Mouse (Mus musculus) embryo, embryonic 10.5 days (tissue): ENCODE measurements at regions not wholly inside any gene's neighbourhood (a gene's known extent, or its start where the extent isn't known, plus 50 kb on each side); places are given as distances from the start of the nearest gene placed in this dataset.
"Not testable (repeated sequence)": the region's sequence is repeated elsewhere in the genome, so short reads cannot be mapped to it uniquely, and the experiment has no call there.

ENCODE experiments used
- DNase-seq: peaks from one replicate; pipeline ENCODE4 v3.0.0-alpha.2; 2015; ENCODE audit warnings: low spot score

DNA sequence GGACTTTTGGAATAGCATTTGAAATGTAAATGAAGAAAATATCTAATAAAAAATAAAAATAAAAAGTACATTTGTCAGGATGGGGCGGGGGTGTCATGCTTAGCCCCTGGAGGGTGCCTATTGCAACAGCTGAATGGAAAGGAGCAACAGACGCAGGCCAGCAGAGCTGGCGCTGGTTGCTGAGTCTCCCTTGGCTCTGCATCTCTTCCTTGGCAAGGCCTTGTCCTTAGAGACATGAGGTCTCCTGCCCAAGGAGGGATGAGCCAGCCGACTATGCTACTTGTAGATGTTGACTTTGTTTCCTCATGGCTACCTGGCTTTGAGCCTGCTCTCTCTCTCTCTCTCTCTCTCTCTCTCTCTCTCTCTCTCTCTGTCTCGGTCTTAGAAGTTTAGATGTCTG, 166.4 kb downstream of the Opa1 start:
- no peak for DNase-seq

DNA sequence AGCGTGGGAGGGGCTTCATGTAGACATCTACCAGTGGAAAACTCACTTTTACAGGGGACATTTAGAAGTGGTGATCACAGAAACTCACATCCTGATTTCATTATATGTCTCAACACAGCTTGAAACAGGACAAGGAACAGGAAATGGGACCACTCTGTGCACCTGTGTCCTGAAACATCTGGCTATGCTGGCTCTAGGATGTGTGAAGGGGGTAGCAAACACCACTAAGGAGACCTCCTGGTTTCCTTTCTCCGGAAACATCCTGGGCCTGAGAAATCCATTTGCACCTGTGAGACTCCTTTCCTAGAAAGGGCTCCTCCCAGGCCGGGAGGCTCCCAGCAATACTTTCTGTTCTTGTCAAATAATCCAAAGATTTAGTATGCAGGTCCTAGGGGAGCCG, 167.1 kb downstream of the Opa1 start:
- no peak for DNase-seq

DNA sequence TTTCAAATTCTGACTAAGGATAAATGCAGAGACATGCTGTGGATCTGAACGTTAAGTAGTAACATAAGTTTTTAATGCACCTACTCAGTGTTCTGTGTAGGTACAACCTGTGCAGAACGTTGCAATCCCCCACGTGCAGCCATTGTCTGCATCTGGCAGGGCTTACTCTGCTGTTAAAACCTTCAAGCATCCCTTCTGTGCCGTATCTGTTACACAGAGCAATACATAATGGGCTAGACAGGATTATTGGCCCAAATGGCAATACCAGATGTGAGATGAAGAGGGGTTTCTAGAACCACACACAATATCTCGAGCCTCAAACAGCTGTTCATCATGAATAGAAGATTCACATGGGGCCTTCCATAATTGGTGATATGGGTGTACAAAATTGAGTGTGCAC, 170.0 kb downstream of the Opa1 start:
- DNase-seq, result no peak

DNA sequence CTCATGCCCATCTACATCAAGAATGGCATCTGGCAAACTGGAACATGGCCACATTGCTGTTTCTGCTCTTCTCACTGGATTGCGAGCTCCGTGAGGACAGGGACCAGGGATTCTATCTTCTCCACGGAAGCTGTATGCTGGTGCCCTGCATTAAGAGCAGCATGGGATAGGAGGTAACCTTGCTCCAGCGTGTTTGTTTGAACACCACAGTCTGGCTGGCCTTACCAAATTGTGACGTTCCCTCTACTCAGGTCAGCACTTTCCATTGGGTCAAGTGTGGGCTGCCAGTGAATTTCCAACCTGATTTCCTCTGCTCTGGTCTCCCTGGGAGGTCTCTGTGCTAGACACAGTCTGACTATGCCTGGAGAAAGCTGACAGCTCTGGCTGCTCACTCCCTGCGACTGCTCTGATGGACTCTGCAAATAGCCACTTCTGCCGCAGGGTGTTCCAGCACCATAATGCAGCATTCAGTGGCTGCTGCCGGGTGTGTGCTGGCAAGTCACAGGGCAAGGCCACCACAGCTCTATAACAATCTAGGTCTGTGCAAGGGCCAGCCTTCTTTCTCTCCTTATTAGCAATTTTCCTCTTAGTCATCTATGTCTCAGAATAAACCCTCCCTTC, 175.6 kb downstream of the Opa1 start:
- DNase-seq, result no peak

DNA sequence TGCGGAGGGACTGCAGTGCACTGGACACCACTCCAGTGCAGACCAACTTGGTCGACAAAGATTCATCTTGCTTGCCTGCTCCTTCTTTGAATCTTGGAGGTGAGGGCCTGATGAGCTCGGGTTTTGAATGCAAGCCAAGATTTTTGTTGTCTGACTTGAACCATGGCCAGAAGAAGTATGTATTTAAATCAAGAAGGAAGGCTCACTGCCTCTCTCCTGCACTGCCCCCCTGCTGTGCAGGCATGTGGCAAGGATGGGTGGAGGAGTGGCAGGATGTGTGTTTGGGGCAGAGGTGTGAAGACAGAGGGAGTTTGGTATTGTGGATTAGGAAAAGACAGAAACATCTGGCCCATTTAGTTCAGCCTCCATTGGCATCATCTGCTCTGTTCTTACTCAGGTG, 179.1 kb downstream of the Opa1 start:
- no peak for DNase-seq

DNA sequence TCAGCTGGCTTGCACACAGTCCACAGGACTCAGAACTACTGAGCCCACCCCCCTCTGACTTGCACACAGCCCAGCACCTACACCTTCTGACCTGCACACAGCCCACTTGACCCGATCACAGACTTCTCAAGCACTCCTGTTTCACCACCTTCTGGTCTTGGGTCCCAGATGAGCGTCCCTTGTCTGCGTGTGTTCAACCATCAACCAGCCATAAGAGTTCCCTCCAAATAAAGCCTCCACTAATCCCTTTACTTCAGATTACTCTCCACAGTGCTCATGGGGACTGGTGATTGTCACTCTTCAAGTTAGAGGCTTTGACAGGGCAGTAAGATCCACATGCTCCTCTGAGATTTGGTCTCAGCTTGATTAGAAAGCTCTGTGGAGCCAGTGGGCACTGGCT, 180.3 kb downstream of the Opa1 start:
- no peak for DNase-seq

DNA sequence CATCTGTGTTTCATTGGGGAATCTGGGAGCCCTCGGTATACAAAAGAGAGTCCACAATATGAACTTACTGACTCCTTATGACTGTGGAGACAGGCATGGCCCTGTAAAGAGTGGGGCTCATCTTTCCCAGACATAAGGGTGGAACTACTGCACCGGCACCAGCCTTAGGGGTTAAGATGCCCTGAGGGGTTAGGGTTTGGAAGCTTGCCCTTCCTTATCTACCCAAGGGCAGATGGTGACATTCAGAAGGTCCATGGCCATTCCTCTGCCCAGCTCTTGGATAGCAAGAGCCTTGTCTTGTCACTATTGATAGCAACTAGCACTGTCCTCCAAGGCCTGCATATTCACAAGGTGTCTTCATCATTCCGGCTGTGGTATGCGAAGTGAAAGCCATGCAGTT, 181.5 kb downstream of the Opa1 start:
- DNase-seq, result no peak

DNA sequence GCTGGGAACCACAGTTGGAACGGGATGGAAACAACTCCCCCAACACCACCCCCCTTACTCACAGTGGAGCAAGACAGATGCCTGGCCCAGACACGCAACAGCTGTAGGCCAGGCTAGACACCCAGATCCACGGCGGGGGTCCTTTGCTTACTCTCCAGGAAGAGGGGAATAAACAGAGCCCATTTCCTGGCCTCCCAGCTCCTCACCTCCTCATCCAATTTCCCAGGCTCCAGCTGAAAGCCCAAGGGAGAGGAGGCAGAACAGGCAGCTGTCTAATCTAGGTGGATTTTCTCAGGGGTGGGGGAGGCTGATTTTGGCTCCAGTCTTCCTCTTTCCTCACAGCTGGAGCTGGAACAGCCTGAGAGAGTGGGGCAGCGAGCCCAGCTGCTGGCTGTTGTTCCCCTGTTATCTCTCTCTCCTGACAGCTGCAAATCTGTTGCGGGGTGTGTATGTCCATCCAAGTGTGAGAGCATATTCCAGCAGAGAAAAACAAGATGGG, 182.7 kb downstream of the Opa1 start:
- peak; percentile 35 for DNase-seq

DNA sequence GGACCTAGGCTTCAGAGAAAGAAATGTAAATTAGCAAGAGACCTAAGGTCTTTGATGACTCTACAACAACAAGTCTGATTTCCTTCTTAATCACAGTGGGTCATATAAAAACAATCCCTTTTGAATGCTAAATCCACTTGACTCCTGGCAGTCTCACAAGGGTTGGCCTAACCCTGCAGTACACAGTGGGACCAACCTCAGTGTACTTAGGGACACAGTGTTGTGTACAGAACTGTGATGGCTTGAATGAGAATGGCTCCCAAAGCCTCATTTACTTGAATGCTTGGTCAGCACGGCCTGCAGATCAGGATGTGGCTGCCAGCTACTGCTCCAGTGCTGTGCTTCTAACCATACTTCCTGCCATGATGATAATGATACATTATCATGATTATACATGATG, 185.2 kb downstream of the Opa1 start:
- no peak for DNase-seq

DNA sequence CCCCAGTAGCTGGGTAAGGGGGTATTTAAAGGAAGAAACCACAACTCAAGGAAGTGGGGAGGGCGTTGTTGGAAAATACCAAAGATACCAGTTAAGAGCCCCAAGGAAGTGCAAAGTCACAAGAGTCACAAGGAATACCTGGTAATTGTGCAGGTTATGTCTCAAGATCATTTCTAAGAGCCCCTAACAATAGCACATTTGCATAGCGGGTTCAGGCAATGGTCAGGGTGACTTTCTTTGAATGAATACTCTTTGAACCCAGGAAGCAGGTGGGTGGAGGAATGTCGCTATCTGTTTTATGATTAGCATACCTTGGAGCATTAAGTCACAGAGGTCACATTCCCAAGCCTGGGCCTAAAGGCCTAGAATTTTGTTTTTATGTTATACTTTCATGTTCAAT, 186.7 kb downstream of the Opa1 start:
- DNase-seq, result not testable (repeated sequence)

DNA sequence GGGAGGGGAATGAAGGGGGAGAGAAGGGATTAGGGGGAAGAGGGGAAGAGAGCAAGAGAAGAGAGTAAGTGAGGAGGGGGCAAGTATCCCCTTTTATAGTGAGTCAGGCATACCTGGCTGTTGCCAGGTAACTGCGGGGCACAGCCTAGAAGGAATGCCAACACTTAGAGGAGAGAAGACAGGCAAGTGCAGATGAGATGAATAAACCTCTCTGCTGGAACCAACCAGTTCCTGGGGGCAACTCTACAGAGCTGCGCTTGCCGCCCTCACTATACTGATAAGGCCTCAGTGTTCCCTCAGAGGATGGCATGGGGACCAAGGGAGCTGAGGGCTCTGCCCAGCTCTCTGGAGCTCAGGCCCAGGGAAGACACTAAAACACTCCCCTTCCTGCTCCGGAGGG, 192.2 kb downstream of the Opa1 start:
- no peak for DNase-seq

DNA sequence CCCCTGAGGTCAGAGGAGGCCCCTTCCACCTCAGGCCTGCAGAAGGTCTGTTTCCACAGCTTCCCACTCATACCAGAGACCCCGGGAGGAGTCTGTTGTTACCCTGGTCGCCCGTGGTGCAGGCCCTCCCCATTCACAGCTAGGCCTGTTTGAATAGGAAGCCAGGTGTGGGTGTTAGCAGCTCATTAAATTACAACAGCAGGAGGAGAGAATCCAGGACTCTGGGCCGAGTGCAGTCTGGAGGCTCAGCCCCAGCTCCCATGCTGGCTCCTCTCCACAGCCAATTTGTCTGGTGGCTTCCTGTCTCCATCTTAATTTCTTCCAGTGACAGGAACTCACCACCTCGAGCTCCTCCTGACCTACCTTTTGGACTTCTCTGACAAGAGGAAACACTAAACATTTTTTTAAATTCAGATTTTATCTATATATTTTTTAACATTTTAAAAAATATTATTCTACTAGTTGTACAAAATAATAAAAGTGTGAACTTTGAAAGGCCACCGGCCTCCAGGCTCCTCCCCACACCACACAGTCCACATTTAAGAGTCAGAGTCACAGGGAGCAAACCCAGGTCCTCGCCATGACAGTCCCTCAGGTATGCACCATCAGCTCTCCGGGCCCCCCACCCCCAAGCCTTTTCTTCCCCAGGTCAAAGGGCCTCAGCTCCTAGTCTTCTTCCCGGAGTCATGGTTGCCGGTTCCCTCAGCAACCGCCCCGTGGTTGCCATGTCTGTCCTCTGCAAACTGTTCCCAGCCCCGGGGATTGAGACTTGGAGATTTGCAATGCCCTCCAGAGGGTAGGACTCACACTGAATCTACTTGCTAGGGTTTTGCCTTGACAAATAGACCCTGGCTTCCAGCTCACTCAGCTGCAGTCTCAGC, 192.8 kb downstream of the Opa1 start:
- peak; percentile 48 for DNase-seq

DNA sequence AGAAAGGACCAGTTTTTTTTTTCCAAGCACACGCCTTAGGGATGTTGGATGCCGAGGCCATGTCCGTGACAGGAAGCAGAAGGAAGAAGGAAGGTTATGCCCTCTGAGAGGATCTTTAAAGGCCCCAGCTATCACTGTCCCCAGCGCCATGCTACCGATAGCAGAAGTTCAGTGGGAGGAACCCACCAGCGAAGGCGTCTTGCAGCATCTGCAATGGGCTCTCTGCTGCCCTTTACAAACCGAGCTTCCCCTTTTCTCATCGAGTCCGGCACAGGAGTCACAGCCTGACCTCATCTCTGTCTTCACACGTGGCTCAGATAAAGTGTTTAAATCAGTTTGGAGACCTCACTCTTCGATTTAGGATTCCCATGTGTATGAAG, 193.5 kb downstream of the Opa1 start:
- no peak for DNase-seq

DNA sequence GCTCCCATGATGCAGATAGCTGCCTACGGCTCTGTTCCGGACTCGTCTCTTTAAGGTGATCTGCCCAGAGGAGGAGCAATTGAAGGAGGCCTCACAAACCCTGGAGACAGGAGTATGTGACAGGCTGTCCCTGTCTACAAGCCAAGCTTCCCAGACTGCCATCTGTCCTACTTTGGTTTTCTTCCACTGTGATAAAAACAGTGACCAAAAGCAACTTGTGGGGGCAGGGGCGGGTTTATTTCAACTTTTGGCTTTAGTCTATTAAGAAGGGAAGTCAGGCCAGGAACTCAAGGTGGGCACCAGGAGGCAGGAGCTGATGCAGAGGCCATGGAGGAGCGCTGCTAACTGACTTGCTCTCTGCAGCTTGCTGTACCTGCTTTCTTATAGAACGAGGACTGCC, 193.9 kb downstream of the Opa1 start:
- no peak for DNase-seq

DNA sequence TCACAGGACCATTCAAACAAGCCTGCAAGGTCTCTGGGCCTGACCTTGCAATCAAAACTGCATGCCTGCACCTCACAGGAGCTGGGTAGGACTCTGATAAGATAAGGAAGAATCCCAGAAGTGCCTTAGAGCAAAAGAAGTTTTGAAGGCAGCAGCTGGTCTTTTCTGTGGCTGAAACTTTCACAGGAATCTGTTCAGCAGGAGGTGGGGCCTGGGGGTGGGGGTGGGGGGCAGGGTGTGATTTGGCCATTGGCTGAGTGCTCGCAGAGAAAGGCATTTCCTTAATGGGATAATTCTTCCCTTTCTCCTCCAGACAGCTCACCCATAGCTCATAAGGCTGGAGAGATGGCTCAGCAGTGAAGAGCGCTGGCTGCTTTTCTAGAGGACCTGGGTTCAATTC, 195.8 kb downstream of the Opa1 start:
- no peak for DNase-seq

DNA sequence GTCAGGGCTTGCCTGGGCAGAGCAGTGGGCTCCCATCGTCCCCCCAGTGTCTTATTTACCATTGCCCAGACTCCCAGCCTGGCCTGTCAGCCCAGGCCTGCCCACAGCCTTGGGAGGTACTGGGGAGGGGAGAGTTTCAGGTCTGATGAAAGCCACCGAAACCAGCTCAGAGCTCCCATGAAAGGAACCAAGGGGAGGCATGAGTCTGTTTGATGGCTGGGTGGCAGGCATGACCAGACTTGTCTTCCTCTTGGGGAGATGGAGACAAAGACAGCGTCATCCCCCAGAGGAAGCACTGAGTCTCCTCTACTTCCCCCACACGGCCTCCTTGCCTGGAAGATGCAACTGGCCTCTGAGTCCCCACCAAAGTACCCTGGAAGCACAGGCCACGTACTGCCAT, 196.7 kb downstream of the Opa1 start:
- no peak for DNase-seq

DNA sequence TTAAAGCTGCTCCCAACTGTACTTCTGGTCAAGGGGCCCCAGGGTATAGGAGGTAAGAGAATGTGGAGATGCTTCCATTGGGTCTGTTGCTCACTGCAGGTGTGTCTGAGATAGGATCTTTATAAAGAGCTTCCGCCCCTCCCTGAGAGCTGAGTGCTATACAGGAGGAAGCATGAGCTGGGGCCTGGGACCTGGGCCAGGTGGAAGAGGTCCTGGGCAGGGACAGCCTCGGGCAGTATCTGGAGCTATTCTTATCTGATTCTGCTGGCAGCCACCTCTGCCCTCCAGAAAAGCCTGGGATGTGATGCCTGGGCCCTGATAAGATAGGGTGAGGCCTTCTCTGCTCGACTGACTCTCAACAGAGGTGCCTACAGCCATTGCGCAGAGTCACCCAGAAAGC, 203.3 kb downstream of the Opa1 start:
- DNase-seq, result no peak

DNA sequence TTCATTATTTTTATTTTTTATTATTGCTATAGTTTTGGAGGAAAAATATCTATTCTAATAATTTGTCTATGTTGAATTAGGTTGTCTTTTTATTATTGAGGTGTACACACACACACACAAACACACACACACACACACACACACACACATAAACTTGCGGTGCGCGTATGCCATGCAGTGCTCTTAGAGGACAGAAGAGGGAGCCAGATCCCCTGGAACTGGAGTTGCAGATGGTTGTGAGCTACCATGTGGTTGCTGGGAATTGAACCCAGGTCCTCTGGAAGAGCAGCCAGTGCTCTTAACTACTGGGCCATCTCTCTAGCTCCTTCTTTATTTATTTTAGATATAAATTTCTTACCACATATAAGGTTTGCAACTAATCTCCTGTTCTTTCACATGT, 206.0 kb downstream of the Opa1 start:
- no peak for DNase-seq

DNA sequence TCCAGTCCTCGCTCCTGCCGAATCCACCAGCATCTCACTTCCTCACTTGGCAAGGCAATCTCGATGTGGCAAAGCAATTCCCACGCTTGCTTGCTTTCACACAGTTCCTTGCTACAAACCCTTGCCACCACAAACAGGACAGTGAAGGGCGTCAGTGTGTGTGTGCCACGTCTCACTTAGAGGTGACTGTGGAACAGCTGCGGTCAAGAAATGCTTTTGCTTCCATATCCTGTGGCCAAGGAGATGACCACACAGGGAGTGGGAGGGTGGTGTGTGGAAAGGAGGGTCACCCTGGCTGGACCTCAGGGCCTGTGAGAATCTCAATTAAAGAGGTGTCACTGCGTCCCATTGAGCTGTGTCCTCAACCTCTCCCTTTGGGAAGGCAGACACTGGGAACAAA, 207.4 kb downstream of the Opa1 start:
- DNase-seq, result no peak

DNA sequence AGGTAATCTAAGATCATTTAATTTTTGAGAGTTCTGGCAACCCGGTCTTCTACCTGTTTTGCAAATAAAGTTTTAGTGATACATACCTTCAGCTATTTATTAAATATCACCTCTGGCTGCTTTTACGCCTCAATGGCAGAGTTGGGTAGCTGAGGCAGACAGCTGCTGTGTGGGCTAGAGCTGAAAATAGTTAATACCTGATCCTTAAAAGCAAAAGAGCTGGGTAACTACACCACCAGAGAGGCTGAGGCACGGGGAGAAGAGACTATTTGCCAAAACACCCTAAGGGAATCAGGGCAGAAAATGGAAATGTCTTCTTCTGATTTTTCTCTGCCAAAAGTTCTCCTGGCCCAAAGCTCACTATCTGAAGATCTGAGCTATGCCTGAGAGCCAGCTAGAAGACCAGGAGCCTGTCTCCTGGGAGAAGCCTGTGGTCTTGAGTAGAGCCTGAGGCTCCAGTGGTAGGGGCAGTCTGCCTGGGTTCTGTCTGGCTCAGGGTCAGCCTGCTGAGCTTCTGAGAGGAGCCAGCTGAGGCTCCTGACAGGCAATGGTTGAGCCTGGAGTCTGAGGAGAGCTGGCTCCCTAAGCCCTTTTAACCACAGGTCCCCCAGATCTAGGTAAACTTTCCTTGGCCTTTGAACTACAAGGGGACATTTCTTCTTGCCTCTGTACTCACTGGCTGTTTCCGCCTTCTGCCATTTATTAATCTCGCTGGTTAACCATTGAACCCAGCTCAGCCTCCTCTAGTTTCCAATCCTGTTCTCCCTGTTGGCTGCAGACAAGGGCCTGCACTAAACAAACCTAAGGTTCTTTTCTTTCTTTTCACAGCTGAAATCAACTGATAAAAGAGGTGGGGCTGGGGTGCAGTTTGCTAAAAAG, 208.7 kb downstream of the Opa1 start:
- no peak for DNase-seq

DNA sequence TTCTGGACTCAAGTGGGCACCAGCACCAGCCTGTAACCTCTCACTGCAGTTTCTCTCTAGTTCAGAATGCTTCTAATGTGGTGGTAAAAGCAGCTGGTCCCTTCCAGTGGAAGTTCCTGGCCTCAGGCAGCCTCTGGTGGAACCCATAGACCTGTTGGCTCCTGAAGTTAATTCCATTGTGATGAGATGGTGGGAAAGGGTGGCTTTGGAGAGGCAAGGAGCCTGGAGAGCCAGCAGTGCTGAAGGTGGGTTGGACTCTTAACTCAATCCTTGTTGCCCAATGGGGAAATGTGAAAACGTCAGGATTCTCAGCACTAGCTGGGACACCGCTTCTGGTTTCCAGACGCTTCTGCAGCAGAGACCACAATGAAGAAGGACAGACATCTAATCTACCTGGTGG, 210.9 kb downstream of the Opa1 start:
- DNase-seq, result no peak

DNA sequence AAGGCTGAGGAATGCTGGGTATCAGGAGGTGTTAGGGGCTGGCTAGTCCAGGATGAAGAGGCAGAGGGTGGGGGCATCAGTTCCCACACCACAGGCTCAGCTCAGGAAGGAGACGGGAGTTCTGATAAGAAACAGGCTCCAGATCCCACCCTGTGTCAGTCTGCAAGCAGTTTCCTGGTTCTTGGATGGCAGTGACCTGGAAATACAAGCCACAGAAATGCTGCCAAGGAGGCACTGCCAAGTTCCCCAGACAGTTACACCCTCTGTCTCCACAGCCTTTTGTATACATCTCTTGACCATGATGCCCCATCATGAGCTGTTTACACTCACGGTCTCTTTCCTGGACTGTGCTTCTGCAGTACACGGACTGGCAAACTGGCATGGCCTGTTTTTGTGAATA, 220.1 kb downstream of the Opa1 start:
- no peak for DNase-seq

DNA sequence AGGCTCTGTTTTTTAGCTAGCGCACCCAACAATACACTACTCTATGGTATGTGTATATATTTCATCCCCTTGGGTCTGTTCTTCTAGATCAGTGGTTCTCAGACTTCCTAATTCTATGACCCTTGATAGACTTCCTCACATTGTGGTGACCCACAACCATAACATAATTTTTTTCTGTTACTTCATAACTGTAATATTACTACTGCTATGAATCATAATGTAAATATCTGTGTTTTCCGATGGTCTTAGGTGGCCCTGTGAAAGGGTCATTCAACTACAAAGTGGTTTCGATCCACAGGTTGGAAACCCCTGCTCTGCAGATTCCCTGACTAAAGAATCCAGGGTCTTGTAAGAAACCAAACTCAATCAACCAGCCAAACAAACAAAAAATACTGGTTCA, 220.8 kb downstream of the Opa1 start:
- DNase-seq, result no peak
